Mouse (Mus musculus) intestine, embryonic 14.5 days (tissue): ENCODE measurements around the gene Agap3. TPM values are rescaled to one million over a fixed set of nuclear protein-coding genes. Genes with fewer than 3 reads are reported as not detected.

Experiments
- ATAC-seq: fragments of 200-750 bp; cut with Nextera tagmentation; replicated peaks from 2 replicates; pipeline ENCODE4 v1.8.0; 2017; ENCODE audit warnings: low read depth, moderate number of reproducible peaks, moderate TSS enrichment, moderate library complexity; ENCODE audit not compliant: low FRiP score, low TSS enrichment
- DNase-seq: peaks from one replicate; pipeline ENCODE4 v3.0.0-alpha.2; 2018; ENCODE audit warnings: low spot score
- H3K27ac ChIP-seq: fragments of 300-500 bp; sonication (generic); 2 replicates; pipeline ENCODE4 v1.5.1; 2014; ENCODE audit warnings: low read depth, mild to moderate bottlenecking, control low read depth
- H3K27me3 ChIP-seq: fragments of 300-500 bp; sonication (generic); replicated peaks from 2 replicates; pipeline ENCODE4 v1.6.1; 2014; ENCODE audit warnings: low read length, control low read depth; ENCODE audit not compliant: control insufficient read depth, insufficient read depth
- H3K36me3 ChIP-seq: fragments of 300-500 bp; sonication (generic); 2 replicates; pipeline ENCODE4 v1.6.1; 2014; ENCODE audit warnings: low read length, control low read depth; ENCODE audit not compliant: control insufficient read depth, insufficient read depth
- H3K4me1 ChIP-seq: fragments of 300-500 bp; sonication (generic); replicated peaks from 2 replicates; pipeline ENCODE4 v1.6.1; 2014; ENCODE audit warnings: low read length, control low read depth, mixed read lengths; ENCODE audit not compliant: control insufficient read depth, insufficient read depth
- H3K4me2 ChIP-seq: fragments of 300-500 bp; sonication (generic); 2 replicates; pipeline ENCODE4 v1.6.1; 2014; ENCODE audit warnings: low read length
- H3K4me3 ChIP-seq: fragments of 300-500 bp; sonication (generic); 2 replicates; pipeline ENCODE4 v1.5.1; 2014; ENCODE audit warnings: low read depth, low read length, control low read depth, mixed read lengths
- H3K9ac ChIP-seq: fragments of 300-500 bp; sonication (generic); 2 replicates; pipeline ENCODE4 v1.6.1; 2014; ENCODE audit warnings: mild to moderate bottlenecking, low read length
- H3K9me3 ChIP-seq: fragments of 300-500 bp; sonication (generic); 2 replicates; pipeline ENCODE4 v1.6.1; 2016; ENCODE audit warnings: low read length, control low read depth; ENCODE audit not compliant: control insufficient read depth
- WGBS: fragments of 180-500 bp; shearing (Covaris S2); extraction: QIAGEN DNeasy Blood & Tissue Kit; methylation state at CpG from one replicate; pipeline ENCODE4 v1.1.7; 2014; 5-methylcytosine and 5-hydroxymethylcytosine counted together
- polyA plus RNA-seq: library from polyadenylated mRNA; unstranded; fragments of >200 nt; fragmentation: Nextera tagmentation; extraction: Ambion mirVana; gene quantifications from 2 replicates; pipeline ENCODE4 v1.2.1, GENCODE M21; 2014

The Agap3 gene
- polyA plus RNA-seq = 22.0 and 22.9 TPM in 2 replicates

- H3K4me3 ChIP-seq = peak within 1 kb of the TSS; percentile 87
- ATAC-seq (peak; percentile 2; the same call in 1 of the 2 replicates), DNase-seq (no peak)
- no peaks in the 10 kb centered on the region for H3K36me3 ChIP-seq
- H3K27ac ChIP-seq = peak within 1 kb of the TSS; percentile 86
- no peaks in the 10 kb centered on the region for H3K27me3 ChIP-seq
- WGBS = under 1% methylated on average over 69 of the region's 85 CpGs
- peak within 1 kb of the TSS; percentile 96 for H3K4me2 ChIP-seq
- H3K9ac ChIP-seq = peak within 1 kb of the TSS; percentile 80
- no peaks in the 10 kb centered on the region for H3K9me3 ChIP-seq
- peaks cover 39% of the 10 kb centered on the region for H3K4me1 ChIP-seq
These were observed at the start of gene Agap3 for GRCm38 (mm10) chr5:24452030-24452690. Agap3 (plus strand) TSS chr5:24452177.

- Histone ChIP-seq H3K36me3 (peaks cover 49% of the 10 kb centered on the region), H3K9ac (no peak overlapping the region), H3K27ac (no peak overlapping the region), H3K4me3 (no peak overlapping the region), H3K4me1 (no peaks in the 10 kb centered on the region), H3K27me3 (no peaks in the 10 kb centered on the region), H3K9me3 (no peaks in the 10 kb centered on the region), H3K4me2 (no peak overlapping the region)
- ATAC-seq = no peak
- no peak for DNase-seq
- WGBS = 82% methylated on average over 6 of the region's 6 CpGs
These were observed 47.2 kb upstream of the Agap3 start for GRCm38 (mm10) chr5:24404594-24405360.

- Histone ChIP-seq H3K9ac (no peak overlapping the region), H3K36me3 (peaks cover 48% of the 10 kb centered on the region), H3K27ac (no peak overlapping the region), H3K4me2 (no peak overlapping the region), H3K9me3 (no peaks in the 10 kb centered on the region), H3K27me3 (no peaks in the 10 kb centered on the region), H3K4me3 (no peak overlapping the region), H3K4me1 (no peaks in the 10 kb centered on the region)
- DNase-seq = no peak
- ATAC-seq = no peak
- WGBS = 59% methylated on average over 3 of the region's 3 CpGs
These were observed 46.5 kb upstream of the Agap3 start for GRCm38 (mm10) chr5:24405389-24405876.

GRCm38 (mm10) chr5:24408651-24409050, 43.3 kb upstream of the Agap3 start:
- H3K9ac ChIP-seq = no peak overlapping the region
- H3K36me3 ChIP-seq = peaks cover 22% of the 10 kb centered on the region
- no peaks in the 10 kb centered on the region for H3K27me3 ChIP-seq
- no peaks in the 10 kb centered on the region for H3K4me1 ChIP-seq
- ATAC-seq (no peak), DNase-seq (no peak)
- H3K4me3 ChIP-seq = no peak overlapping the region
- H3K27ac ChIP-seq = no peak overlapping the region
- 92% methylated on average over 13 of the region's 13 CpGs for WGBS
- H3K4me2 ChIP-seq = no peak overlapping the region
- H3K9me3 ChIP-seq = no peaks in the 10 kb centered on the region

GRCm38 (mm10) chr5:24409466-24409865, 42.5 kb upstream of the Agap3 start:
- 82% methylated on average over 2 of the region's 2 CpGs for WGBS

GRCm38 (mm10) chr5:24412063-24412462, 39.9 kb upstream of the Agap3 start:
- Histone ChIP-seq H3K4me2 (no peak overlapping the region), H3K27ac (no peak overlapping the region), H3K4me3 (no peak overlapping the region), H3K9me3 (no peaks in the 10 kb centered on the region), H3K4me1 (0 out of 2 replicates have a peak, but pooled peaks cover 5% of the 10 kb centered on the region), H3K9ac (no peak overlapping the region), H3K27me3 (no peaks in the 10 kb centered on the region), H3K36me3 (peaks cover 9% of the 10 kb centered on the region; the same call in 1 of the 2 replicates)
- DNase-seq (no peak), ATAC-seq (no peak)
- WGBS = 68% methylated on average over 2 of the region's 2 CpGs

More at GRCm38 (mm10) chr5:24409466-24409865, 42.5 kb upstream of the Agap3 start:
- Histone ChIP-seq H3K9ac (no peak overlapping the region), H3K36me3 (peaks cover 19% of the 10 kb centered on the region; the same call in 1 of the 2 replicates), H3K4me1 (no peaks in the 10 kb centered on the region), H3K4me3 (no peak overlapping the region), H3K27ac (no peak overlapping the region), H3K9me3 (no peaks in the 10 kb centered on the region), H3K4me2 (no peak overlapping the region), H3K27me3 (no peaks in the 10 kb centered on the region)
- no peak for DNase-seq
- no peak for ATAC-seq

- WGBS = 35% methylated on average over 11 of the region's 11 CpGs
- DNase-seq (no peak), ATAC-seq (no peak)
- Histone ChIP-seq H3K4me2 (no peak within 1 kb of the TSS), H3K9ac (no peak within 1 kb of the TSS), H3K27me3 (no peaks in the 10 kb centered on the region), H3K4me3 (no peak within 1 kb of the TSS), H3K36me3 (peaks cover 6% of the 10 kb centered on the region), H3K9me3 (no peaks in the 10 kb centered on the region), H3K4me1 (0 out of 2 replicates have a peak, but pooled peaks cover 5% of the 10 kb centered on the region), H3K27ac (no peak within 1 kb of the TSS)
These were observed 38.8 kb upstream of the Agap3 start, which contains the start of gene Asic3 for GRCm38 (mm10) chr5:24413042-24413693. Asic3 (plus strand) TSS chr5:24413392.

GRCm38 (mm10) chr5:24413938-24414337, 38.0 kb upstream of the Agap3 start:
- Histone ChIP-seq H3K27ac (no peak overlapping the region), H3K27me3 (no peaks in the 10 kb centered on the region), H3K4me1 (0 out of 2 replicates have a peak, but pooled peaks cover 5% of the 10 kb centered on the region), H3K9me3 (no peaks in the 10 kb centered on the region), H3K4me3 (no peak overlapping the region), H3K36me3 (peaks cover 11% of the 10 kb centered on the region), H3K4me2 (no peak overlapping the region), H3K9ac (no peak overlapping the region)
- ATAC-seq = no peak
- no peak for DNase-seq
- 83% methylated on average over 13 of the region's 13 CpGs for WGBS
